Mouse (Mus musculus) erythroid progenitor cell, adult 5-6 weeks (primary cell): ENCODE results near the gene Fbxw9. TPM values are rescaled to one million over a fixed set of nuclear protein-coding genes. Genes with fewer than 3 reads are reported as not detected.

Source experiments
- ATAC-seq: replicated peaks from 2 replicates; pipeline ENCODE4 v1.8.0; 2016; ENCODE audit warnings: moderate number of reproducible peaks, mild to moderate bottlenecking, moderate TSS enrichment, inconsistent platforms; ENCODE audit not compliant: poor library complexity, low FRiP score, severe bottlenecking
- total RNA-seq, 2 experiments: library from RNA; stranded (forward) in 1 of 2; stranded (reverse) in 1 of 2; fragments of 150-400 nt in 1 of 2; fragments of 186-747, 209-891 nt in 1 of 2; gene quantifications; 2 replicates each; pipeline versions ENCODE4 v1.2.3 to v1.2.4; 2015 to 2017; ENCODE audit warnings: low replicate concordance in 2 of 2

Gene Fbxw9
- total RNA-seq, 2 experiments from 2014 or later: 1.4 to 10.5 TPM

DNA sequence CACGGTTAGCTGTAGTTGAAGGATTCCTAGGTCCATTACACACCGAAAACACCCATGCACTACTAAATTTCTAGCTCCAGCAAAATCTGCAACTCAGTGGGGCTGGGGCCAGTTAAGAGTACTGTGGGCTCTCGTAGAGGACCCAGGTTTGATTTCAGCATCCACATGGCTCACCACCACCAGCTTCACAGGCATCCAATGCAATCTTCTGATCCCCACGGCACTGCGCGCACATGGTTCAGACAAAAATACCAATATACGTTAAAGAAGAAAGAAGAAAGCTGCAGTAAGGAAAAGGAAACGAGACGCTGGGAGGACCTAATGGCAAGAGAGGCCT is 23.5 kb upstream of the Fbxw9 start:
- peak; percentile 30 for ATAC-seq

DNA sequence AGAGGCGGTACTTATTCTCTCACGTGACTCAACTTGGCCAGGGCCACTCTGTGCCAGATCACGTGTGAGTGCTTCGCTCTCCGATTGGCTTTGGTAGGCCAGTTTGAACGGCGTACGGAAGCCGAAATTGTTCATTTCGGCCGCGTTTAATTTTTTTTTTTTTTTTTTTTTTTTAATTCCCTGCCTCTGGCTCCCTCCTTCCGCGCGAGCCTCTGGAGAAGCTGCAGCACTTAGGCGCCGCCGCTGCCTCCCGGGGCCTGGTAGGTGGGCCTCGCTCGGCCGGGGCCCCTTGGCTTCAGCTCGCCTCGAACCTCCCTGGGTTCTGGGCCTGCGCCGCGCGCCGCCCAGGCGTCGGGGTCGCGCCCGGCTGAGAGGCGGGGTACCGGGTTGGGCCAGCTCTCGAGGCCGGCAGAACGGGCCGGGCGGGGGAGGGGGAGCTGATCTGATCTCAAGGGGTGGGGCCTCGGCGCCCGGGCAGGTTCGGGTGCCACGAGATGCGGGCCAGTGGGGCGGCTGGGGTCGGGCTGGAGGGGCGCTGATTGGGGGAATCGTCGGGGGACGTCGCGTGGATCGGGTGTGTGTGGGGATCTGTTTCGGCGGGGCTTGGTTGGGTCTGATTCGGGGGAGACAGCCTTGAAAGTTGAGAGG is 23.0 kb upstream of the Fbxw9 start, which contains the start of gene Tnpo2:
Gene Tnpo2, plus strand, starts transcription at position 198 of the 648 bp plus-strand sequence.
- ATAC-seq: peak; percentile 89

DNA sequence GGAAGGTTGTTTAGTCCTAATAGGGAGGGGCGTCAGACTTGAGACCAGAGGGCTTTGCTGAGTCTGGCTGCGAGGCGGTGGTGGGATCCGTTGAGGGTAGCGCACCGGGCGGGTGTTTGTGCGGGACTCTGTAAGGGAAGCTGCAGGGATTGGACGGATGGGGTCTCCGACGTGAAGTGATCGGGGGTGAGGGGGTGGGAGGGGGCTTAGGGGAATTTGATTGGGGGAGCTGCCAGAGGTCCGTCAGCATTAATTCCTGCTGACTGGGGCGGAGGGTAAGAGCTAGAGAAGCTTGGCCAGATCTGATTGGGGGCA is 22.5 kb upstream of the Fbxw9 start:
- ATAC-seq: peak; percentile 7; the same call in 1 of the 2 replicates

DNA sequence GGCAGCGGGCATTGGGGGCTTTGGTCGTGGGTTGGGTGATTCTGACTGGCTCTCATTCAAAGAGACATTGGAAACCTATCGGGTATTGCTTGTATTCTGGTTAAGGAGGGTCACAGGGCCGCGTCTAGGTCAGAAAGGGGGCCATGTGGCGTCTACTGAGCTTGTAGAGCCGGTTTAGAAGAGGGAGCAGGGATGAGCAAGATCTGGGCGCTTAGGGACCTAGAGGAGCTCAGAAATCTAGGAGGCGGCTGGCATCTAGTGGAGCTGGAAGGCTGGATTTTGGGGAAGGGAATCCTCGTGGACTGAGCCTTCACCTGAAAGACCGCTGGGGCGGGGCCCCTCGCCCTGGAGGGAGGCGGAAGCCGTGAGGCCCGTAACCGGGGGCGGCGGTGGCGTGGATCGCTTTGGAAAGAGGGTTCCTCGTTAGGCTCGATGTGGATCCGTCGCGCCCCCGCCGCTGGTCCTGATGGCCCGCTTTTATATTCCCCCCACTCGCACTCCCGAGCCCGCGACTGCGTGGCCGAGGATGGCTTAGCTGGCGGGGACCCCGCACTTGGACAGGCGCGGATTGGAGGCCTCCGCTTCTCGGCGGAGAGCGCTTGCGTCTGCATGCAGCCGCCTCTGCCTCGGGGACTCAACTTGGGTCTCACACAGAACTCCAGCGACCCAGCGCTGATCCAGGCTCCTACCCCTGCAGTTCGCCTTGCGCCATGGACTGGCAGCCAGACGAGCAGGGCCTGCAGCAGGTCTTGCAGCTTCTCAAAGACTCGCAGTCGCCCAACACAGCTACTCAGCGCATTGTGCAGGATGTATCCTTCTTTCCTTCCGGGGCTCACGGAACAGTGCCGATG is 21.9 kb upstream of the Fbxw9 start:
- peak; percentile 36 for ATAC-seq

DNA sequence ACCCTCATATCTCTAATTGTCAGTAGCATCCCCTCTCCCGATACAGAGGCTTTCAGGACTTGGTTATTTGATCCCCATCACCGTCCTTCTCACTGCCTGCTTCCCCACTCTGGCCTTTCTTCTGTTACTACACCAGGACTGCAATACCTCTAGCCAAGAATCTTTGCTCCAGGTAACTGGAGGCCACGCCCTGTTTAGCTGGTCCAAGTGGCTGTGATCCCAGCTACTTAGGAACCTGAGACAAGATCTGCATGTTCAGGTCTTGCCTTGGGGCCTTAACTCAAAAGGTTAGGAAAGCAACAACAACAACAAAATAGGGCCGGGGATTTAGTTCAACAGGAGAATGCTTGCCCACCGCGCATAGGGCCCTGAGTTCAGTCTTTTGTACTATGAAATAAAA is 16.2 kb upstream of the Fbxw9 start:
- no peak for ATAC-seq

DNA sequence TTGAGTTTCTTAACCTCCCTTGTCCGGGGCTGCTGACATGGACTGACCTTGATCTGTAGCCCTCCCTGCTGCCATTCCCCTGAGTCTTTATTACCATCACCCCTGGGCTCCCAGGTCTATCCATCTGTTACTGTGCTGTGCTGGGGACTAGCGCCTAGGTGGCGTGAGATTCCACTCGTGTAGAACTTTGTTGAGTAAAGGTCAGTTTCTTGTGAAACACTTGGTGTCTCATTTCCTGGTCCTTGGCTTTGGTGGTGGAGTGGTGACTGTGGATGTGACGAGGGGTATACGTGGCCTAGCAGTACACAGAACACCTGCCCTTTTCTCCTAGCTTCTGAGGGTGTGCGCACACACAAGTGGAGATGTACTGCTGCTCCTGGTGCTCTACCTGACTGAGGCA is 2.5 kb upstream of the Fbxw9 start:
- ATAC-seq: no peak

DNA sequence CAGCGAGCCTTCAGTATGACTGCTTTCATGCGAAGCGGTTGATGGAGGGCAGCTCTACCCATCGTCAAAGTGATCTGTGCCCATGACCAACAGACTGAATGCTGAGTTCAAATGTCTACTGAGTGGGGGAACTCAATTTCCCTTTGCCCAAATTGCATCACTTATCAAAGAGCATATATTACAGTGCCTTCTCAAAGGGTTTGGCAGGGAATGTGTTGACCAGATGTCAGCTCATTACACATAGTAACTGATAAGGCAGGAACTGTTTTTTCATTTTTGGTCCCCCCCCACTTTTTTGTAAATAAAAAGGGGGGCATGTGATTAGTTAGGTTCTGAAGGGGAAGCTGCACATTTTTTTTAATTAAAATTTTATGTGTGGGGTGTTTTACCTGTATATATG is 2.7 kb downstream of the Fbxw9 start:
- ATAC-seq: no peak

DNA sequence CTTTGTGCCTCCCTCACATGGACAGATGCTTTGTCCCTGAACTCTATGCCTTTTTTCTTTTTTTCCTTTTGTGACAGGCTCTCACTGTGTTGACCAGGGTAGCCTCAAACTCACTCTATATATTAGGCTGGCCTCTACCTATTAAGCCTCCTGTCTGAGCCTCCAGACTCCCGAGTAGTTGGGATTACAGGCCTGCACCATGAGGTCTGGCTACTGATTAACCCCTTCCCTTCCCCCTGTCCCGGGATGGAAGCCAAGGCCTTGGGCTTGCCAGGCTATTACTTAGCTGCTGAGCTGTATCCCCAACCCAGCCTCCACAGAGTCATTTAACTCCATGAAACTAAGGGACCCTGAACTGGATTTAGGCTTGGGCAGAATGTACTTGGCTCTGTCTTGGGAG is 5.4 kb downstream of the Fbxw9 start:
- no peak for ATAC-seq

DNA sequence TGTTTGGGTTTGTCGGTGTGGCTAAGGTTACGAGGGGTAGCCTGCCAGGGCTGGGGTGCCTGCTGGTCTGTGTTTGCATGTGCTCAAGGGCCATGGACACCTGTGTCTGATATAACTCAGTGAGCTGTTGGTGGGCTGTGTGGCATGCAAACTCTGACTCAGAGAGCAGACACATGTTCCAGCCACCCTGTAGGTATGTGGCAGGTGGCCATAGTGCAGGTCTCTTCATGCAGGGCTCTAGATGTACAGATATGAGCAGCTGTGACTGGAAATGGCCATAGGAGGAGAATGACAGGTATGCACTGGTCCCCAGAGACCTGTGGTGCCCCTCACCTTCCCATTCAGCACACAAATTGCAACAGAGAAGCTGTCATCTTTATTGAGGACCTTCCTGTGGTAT is 7.3 kb downstream of the Fbxw9 start:
- ATAC-seq: no peak

DNA sequence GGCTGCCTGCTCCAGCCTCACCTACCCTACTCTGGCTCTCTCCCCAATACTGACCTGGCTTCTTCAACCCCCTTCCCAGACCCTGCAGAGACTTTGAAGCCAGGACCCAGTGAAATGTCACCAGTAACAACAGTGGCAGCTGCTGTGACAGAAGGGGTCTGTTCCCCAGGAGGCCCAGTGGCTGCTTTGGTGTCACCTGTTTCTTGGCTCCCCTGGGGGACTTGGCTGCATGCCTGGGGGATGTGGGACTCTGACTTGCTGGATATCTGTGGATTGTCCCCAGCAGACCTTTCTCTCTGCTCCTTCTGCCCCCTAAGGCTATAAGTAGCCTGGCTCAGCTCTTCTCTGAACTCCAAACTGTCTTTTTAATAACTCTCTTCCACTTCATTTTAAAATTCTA is 8.1 kb downstream of the Fbxw9 start, which contains the start of gene Gm5741:
Gene Gm5741, minus strand, starts transcription at position 1 of the 400 bp plus-strand sequence.
- ATAC-seq: no peak

DNA sequence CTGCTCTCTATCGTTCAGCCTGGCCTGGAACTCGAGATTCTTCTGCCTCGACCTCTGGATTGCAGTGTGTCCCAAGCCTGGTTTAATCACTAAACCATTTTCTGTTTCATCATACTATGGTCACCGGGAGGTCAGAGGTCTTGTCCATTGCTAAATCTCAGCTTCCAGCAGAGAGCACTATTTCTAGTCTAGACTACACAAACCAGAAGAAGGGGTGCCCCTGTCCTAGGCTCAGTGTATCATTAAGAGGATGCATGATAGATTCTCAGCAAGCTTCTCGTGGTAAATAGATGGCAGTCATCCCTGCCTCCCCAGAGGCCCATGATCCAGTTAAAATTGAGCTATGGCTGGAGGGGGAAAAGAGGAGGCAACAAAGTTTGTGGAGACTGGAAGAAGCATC is 11.2 kb downstream of the Fbxw9 start:
- ATAC-seq: no peak

DNA sequence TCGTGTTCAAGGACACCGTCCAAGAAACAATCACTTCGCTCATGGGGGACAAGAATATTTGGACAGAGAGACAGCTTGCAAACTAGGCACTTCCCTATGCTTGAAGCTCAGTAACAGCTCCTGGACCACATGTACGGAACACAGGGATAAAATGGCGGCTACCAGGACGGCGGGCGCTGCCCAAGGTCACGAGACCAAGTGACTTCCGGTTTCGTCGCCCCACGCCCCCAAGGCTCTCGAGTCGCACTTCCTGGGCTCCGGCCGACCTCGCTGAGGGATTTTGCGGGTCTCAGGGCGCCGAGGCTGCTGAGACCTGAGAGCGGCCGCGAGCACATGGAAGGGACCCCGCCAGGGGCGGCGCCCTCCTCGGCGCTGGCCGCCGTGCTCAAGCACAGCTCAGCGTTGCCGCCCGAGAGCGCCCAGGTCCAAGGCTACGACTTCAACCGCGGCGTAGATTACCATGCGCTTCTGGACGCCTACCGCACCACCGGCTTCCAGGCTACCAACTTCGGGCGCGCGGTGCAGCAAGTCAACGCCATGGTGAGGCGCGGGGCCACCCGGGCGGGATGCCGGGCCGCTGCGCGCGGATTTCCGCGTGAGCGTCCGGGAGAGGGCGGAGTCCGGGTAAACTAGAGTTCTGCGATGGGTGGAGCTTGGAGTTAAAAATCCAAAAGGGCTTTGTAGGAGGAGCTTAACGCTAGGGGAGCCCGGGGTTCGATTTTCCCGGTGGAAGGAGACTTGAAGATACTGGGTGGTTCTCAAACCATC is 11.8 kb downstream of the Fbxw9 start, which contains the start of gene Dhps:
Gene Dhps, plus strand, starts transcription at position 244 of the 768 bp plus-strand sequence.
- ATAC-seq: peak; percentile 80

DNA sequence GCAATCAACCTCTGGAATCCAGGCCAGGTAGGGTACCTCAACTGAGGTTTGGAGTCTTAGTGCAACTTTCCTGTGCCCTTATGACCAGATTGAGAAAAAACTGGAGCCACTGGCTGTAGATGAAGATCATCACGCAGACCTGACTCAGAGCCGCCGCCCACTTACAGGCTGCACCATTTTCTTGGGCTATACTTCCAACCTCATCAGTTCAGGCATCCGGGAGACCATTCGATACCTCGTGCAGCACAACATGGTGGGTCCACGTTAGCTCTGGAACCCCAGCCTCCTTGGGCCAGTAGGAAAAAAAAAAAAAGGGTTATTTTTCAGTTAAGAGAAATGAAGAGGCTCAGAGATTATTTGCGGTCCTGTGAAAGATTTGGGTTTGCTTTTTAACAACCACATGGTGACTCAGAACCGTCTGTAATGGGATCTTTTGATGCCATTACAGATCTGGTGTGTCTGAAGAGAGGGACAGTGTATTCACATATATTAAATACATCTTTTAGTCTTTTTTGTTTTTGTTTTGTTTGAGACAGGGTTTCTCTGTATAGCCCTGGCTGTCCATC is 12.6 kb downstream of the Fbxw9 start:
- ATAC-seq: no peak

DNA sequence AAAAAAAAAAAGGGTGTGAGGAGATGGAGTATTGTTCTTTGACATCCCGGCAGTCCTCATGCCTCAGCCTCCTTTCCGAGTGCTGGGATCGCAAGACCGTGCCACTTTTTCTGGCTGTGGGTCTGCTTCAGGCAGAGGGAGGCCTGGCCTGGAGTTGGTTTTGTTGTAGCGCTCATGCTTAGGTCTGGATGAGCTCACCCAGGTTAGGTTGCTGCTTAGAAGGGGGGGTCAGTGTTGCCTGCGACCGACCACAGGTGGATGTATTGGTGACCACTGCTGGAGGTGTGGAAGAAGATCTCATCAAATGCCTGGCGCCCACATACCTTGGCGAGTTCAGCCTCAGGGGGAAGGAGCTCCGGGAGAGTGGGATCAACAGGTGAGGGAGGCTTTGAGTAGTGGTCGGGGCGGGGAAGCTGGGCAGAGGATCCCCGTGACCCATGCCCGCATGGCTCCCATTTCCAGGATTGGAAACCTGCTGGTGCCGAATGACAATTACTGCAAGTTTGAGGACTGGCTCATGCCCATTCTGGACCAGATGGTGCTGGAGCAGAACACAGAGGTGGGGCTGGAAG is 13.3 kb downstream of the Fbxw9 start:
- ATAC-seq: no peak

DNA sequence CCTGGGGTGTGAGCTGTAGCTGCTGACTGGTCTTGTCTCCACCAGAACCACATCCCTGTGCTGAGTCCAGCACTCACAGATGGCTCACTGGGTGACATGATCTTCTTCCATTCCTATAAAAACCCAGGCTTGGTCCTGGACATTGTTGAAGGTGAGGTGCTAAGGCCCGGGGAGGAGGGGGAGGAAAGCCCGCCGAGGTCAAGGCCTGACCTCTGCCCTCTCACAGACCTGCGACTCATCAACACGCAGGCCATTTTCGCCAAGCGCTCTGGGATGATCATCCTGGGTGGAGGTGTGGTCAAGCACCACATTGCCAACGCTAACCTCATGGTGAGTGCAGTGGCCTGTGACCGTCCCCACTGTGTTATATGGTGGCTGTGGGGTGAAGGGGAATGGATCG is 14.3 kb downstream of the Fbxw9 start:
- no peak for ATAC-seq

DNA sequence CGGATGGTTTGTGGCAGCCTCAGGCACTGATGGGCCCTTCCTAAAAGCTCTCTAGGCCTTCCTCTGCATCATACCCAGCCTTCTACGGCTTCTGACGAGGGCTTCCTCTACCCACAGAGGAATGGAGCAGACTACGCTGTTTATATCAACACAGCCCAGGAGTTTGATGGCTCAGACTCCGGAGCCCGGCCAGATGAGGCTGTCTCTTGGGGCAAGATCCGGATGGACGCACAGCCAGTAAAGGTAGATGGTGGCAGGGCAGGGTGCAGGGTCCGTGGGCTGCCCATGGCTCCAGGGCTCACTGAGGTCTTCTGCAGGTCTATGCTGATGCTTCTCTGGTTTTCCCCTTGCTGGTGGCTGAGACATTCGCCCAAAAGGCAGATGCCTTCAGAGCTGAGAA is 14.8 kb downstream of the Fbxw9 start:
- no peak for ATAC-seq

DNA sequence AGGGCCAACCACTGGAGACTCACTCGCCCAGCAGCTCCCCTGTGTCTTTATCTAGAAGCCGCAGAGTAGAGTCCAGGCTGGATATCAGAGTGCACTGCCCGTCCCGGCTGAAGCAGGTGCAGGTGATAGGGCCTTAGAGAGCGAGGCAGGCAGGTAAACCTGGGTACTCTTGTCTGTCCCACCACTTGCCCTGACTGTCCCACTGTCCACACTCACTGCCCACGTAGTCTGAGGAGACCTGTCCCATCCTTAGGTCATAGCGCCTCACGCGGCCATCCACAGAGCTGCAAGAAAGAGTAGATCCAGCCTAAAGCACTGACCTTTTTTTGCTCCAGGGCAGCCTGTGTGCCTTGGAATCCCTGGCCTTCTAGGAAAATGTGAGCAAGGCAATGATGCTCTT is 16.1 kb downstream of the Fbxw9 start:
- ATAC-seq: peak; percentile 53

DNA sequence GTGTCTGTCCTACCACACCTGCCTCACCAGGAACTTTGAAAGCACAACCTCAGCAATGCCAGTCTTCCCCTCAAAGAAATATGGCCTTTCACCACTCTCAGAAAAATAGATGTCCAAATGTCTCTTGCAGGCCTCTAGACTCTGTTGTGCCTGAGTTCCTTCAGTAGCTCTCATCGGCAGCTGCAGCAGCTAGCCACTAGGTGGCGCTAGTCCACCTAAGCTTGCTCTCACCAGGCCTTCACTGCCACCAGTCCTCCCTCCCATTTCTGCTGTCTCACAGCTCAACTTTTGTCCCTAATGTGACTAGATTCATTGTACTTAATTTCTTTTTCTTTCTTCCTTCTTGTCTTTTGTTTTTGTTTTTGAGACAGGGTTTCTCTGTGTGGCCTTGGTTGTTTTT is 17.1 kb downstream of the Fbxw9 start:
- peak; percentile 70 for ATAC-seq

DNA sequence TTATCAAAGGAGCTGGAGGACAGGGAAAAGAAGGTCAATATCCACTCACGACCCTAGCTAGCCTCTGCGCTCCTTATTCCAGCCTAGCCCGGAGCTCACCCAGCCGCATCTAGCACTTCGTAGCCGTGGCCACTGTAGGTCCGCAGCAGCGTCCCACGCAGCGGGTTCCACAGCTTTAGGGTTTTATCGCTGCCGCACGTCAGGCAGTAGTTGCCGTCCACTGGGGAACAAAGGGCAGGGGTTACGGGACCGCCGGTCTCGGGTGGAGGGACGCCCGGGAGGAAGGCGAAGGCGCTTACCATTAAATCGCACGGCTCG is 20.3 kb downstream of the Fbxw9 start:
- ATAC-seq: peak; percentile 27; the same call in 1 of the 2 replicates

DNA sequence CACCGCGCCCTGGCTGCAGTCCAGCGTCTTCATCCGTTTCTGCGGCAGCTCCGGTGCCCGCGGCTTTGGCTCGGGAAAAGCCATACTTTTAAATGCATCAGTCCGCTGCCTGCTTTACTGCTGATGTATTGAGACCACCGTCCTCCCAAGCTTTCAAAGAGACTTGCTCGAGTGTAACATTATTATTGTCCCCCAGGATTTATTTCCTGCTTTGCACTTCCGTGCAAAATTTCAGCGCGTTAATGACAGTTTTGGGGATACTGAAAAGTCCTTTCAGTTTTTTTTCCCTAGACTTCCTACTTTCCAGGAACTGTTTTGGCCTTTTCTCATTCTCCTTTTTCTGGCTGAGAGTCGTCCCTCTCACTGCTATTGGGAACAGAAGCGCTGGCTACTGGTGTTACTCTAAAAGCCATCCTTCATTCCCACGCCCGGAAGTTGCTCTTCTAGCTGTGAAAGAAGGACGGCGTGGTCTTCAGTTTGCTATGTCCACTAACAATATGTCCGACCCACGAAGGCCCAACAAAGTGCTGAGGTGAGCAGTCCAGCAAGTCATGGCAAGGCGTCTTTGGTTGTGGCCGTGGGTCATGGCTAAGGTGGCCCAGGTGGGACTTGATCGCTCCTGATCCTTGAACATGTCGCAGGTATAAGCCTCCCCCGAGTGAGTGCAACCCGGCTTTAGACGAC is 20.8 kb downstream of the Fbxw9 start, which contains the start of gene Wdr83os:
Gene Wdr83os, plus strand, starts transcription at position 209 of the 684 bp plus-strand sequence.
- ATAC-seq: peak; percentile 50
